Mouse (Mus musculus) small intestine, adult 2 months (tissue): ENCODE measurements around the gene Coq3. TPM values are rescaled to one million over a fixed set of nuclear protein-coding genes. Genes with fewer than 3 reads are reported as not detected.

ENCODE experiments used
- H3K27ac ChIP-seq: fragments of 200-500 bp; 2 replicates; pipeline ENCODE4 v1.5.1; 2012; ENCODE audit warnings: low read depth, low read length, control low read depth, inconsistent platforms; ENCODE audit not compliant: insufficient read depth
- H3K27me3 ChIP-seq: fragments of 200-500 bp; 2 replicates; pipeline ENCODE4 v1.6.1; 2012; ENCODE audit warnings: mild to moderate bottlenecking, moderate library complexity, low read length, inconsistent platforms; ENCODE audit not compliant: control insufficient read depth, insufficient read depth
- H3K36me3 ChIP-seq: fragments of 200-500 bp; 2 replicates; pipeline ENCODE4 v1.6.1; 2012; ENCODE audit warnings: mild to moderate bottlenecking, low read length, control low read depth, inconsistent platforms; ENCODE audit not compliant: control insufficient read depth, insufficient read depth
- H3K4me1 ChIP-seq: fragments of 200-500 bp; 2 replicates; pipeline ENCODE4 v1.6.1; 2012; ENCODE audit warnings: low read length, inconsistent platforms, mixed read lengths; ENCODE audit not compliant: control insufficient read depth, insufficient read depth, insufficient read length
- H3K4me3 ChIP-seq: fragments of 200-500 bp; 2 replicates; pipeline ENCODE4 v1.5.1; 2012; ENCODE audit warnings: low read depth, mild to moderate bottlenecking, control low read depth, inconsistent platforms, low read length, moderate library complexity
- CTCF ChIP-seq: fragments of 200-500 bp; IDR thresholded peaks from 2 replicates; pipeline ENCODE4 v1.5.1; 2012; ENCODE audit warnings: low read depth, mild to moderate bottlenecking, control low read depth, inconsistent platforms, low read length, moderate library complexity, mixed read lengths; ENCODE audit not compliant: insufficient replicate concordance, insufficient read length; ENCODE audit errors: extremely low read depth
- POLR2A ChIP-seq: fragments of 200-500 bp; IDR thresholded peaks from 2 replicates; pipeline ENCODE4 v1.6.1; 2012; ENCODE audit warnings: low read depth, mild to moderate bottlenecking, control low read depth, inconsistent platforms, low read length, moderate library complexity
- WGBS: fragments of 180-500 bp; shearing (Covaris S2); methylation state at CpG from one replicate; pipeline ENCODE4 v1.1.7; 2018; 5-methylcytosine and 5-hydroxymethylcytosine counted together
- polyA plus RNA-seq: library from polyadenylated mRNA; depleted of rRNA; stranded (reverse); fragments of >200 nt; gene quantifications from 2 replicates; pipeline ENCODE4 v1.2.3, GENCODE M21; 2012; rRNA removed

Coq3 gene
- polyA plus RNA-seq = 1.5 and 1.6 TPM in 2 replicates

- TF ChIP-seq CTCF (no peak), POLR2A (peak; percentile 41; the same call in 1 of the 2 replicates)
- under 1% methylated on average over 51 of the region's 51 CpGs for WGBS
- H3K36me3 ChIP-seq = peaks cover 12% of the 10 kb centered on the region
- H3K27ac ChIP-seq = peak within 1 kb of the TSS; percentile 94
- H3K4me1 ChIP-seq = 0 out of 2 replicates have a peak, but pooled peaks cover 2% of the 10 kb centered on the region
- H3K4me3 ChIP-seq = peak within 1 kb of the TSS; percentile 81
- H3K27me3 ChIP-seq = no peaks in the 10 kb centered on the region
Observed at GRCm38 (mm10) chr4:21879565-21880220, at the start of gene Coq3. Gene Coq3, plus strand, starts transcription at chr4:21879673.

GRCm38 (mm10) chr4:21832844-21833243 is 46.6 kb upstream of the Coq3 start:
- no peaks in the 10 kb centered on the region for H3K4me1 ChIP-seq
- H3K27me3 ChIP-seq = no peaks in the 10 kb centered on the region
- TF ChIP-seq POLR2A (no peak), CTCF (no peak)
- no peak overlapping the region for H3K4me3 ChIP-seq
- H3K27ac ChIP-seq = no peak overlapping the region
- H3K36me3 ChIP-seq = peaks cover 21% of the 10 kb centered on the region
- 97% methylated on average over 8 of the region's 8 CpGs for WGBS

GRCm38 (mm10) chr4:21847481-21848286 is 31.8 kb upstream of the Coq3 start, which contains the start of gene Pnisr:
Gene Pnisr, plus strand, starts transcription at chr4:21847583.
- under 1% methylated on average over 50 of the region's 50 CpGs for WGBS
- Histone ChIP-seq H3K27me3 (no peaks in the 10 kb centered on the region), H3K36me3 (no peaks in the 10 kb centered on the region), H3K27ac (peak within 1 kb of the TSS; percentile 92), H3K4me3 (peak within 1 kb of the TSS; percentile 93), H3K4me1 (peaks cover 2% of the 10 kb centered on the region; the same call in 1 of the 2 replicates)
- TF ChIP-seq CTCF = peak; percentile 92; the same call in 1 of the 2 replicates
- peak; percentile 30; the same call in 1 of the 2 replicates for TF ChIP-seq POLR2A

GRCm38 (mm10) chr4:21848287-21848630 is 31.2 kb upstream of the Coq3 start:
- under 1% methylated on average over 24 of the region's 24 CpGs for WGBS
- Histone ChIP-seq H3K27ac (peak overlapping the region; percentile 89), H3K4me1 (peaks cover 2% of the 10 kb centered on the region; the same call in 1 of the 2 replicates), H3K4me3 (peak overlapping the region; percentile 93), H3K36me3 (0 out of 2 replicates have a peak, but pooled peaks cover under 1% of the 10 kb centered on the region), H3K27me3 (no peaks in the 10 kb centered on the region)
- TF ChIP-seq CTCF (no peak), POLR2A (no peak)

- no peaks in the 10 kb centered on the region for H3K4me1 ChIP-seq
- H3K4me3 ChIP-seq = no peak overlapping the region
- H3K27ac ChIP-seq = no peak overlapping the region
- H3K36me3 ChIP-seq = peaks cover 49% of the 10 kb centered on the region
- TF ChIP-seq CTCF (no peak), POLR2A (no peak)
- H3K27me3 ChIP-seq = no peaks in the 10 kb centered on the region
- WGBS = 85% methylated on average over 1 of the region's 1 CpGs
Observed at GRCm38 (mm10) chr4:21857481-21857880, 22.0 kb upstream of the Coq3 start.

- H3K36me3 ChIP-seq = peaks cover 50% of the 10 kb centered on the region
- H3K4me3 ChIP-seq = no peak overlapping the region
- H3K4me1 ChIP-seq = no peaks in the 10 kb centered on the region
- no peak overlapping the region for H3K27ac ChIP-seq
- TF ChIP-seq CTCF (no peak), POLR2A (no peak)
- H3K27me3 ChIP-seq = no peaks in the 10 kb centered on the region
- WGBS = 92% methylated on average over 1 of the region's 1 CpGs
Observed at GRCm38 (mm10) chr4:21865226-21865625, 14.2 kb upstream of the Coq3 start.

GRCm38 (mm10) chr4:21878776-21879175 is 697 bp upstream of the Coq3 start:
- 6% methylated on average over 6 of the region's 6 CpGs for WGBS
- TF ChIP-seq POLR2A = no peak
- no peak for TF ChIP-seq CTCF

More at GRCm38 (mm10) chr4:21878776-21879175, 697 bp upstream of the Coq3 start:
- H3K27ac ChIP-seq = no peak overlapping the region
- H3K4me3 ChIP-seq = no peak overlapping the region
- H3K4me1 ChIP-seq = 0 out of 2 replicates have a peak, but pooled peaks cover 2% of the 10 kb centered on the region
- no peaks in the 10 kb centered on the region for H3K27me3 ChIP-seq
- H3K36me3 ChIP-seq = peaks cover 19% of the 10 kb centered on the region
